Mouse (Mus musculus): Measurements from ENCODE around the gene Atp5f1. TPM values are rescaled to one million over a fixed set of nuclear protein-coding genes. Genes with fewer than 3 reads are reported as not detected.
"Not testable (repeated sequence)": the region's sequence is repeated elsewhere in the genome, so short reads cannot be mapped to it uniquely, and the experiment has no call there.

Atp5f1 gene
- polyA plus RNA-seq (2012; rRNA removed) = 303 and 309 TPM in 2 replicates

- H3K4me3 ChIP-seq (ENCODE audit: insufficient read depth, low read length) = peak within 1 kb of the TSS; percentile 94
- peak within 1 kb of the TSS; percentile 96 for H3K27ac ChIP-seq (ENCODE audit: insufficient read depth, low read length)
- no peak for TF ChIP-seq POLR2A (IDR thresholded peaks at IDR 0.05; ENCODE audit: extremely low read depth, insufficient read depth, low read length)
- TF ChIP-seq CTCF (IDR thresholded peaks at IDR 0.05; ENCODE audit: extremely low read depth, insufficient read depth, low read length) = no peak
- H3K4me1 ChIP-seq (ENCODE audit: control insufficient read depth, insufficient read depth, low read length) = peaks cover 6% of the 10 kb centered on the region; the same call in 1 of the 2 replicates
Measured at GRCm38 (mm10) chr3:105959999-105960398, at the start of gene Atp5f1. Gene Atp5f1, minus strand, starts transcription at chr3:105960099.

- not testable (repeated sequence) for H3K4me3 ChIP-seq (ENCODE audit: insufficient read depth, low read length); H3K27ac ChIP-seq (ENCODE audit: insufficient read depth, low read length); H3K4me1 ChIP-seq (ENCODE audit: control insufficient read depth, insufficient read depth, low read length)
Measured at GRCm38 (mm10) chr3:106003360-106003759, 43.5 kb upstream of the Atp5f1 start.

- TF ChIP-seq CTCF (IDR thresholded peaks at IDR 0.05; ENCODE audit: extremely low read depth, insufficient read depth, low read length) (no peak), POLR2A (IDR thresholded peaks at IDR 0.05; ENCODE audit: extremely low read depth, insufficient read depth, low read length) (no peak)
- Histone ChIP-seq H3K27ac (ENCODE audit: insufficient read depth, low read length) (no peak overlapping the region), H3K4me1 (ENCODE audit: control insufficient read depth, insufficient read depth, low read length) (no peaks in the 10 kb centered on the region)
Measured at GRCm38 (mm10) chr3:106001416-106002370, 41.8 kb upstream of the Atp5f1 start.

GRCm38 (mm10) chr3:106000707-106001375, 40.9 kb upstream of the Atp5f1 start:
- Histone ChIP-seq H3K27ac (ENCODE audit: insufficient read depth, low read length) (no peak overlapping the region), H3K4me3 (ENCODE audit: insufficient read depth, low read length) (peak overlapping the region; percentile 21), H3K4me1 (ENCODE audit: control insufficient read depth, insufficient read depth, low read length) (no peaks in the 10 kb centered on the region)
- TF ChIP-seq CTCF (IDR thresholded peaks at IDR 0.05; ENCODE audit: extremely low read depth, insufficient read depth, low read length) (no peak), POLR2A (IDR thresholded peaks at IDR 0.05; ENCODE audit: extremely low read depth, insufficient read depth, low read length) (no peak)

More at GRCm38 (mm10) chr3:106001416-106002370, 41.8 kb upstream of the Atp5f1 start:
- peak overlapping the region; percentile 21 for H3K4me3 ChIP-seq (ENCODE audit: insufficient read depth, low read length)

GRCm38 (mm10) chr3:105994730-105995129, 34.8 kb upstream of the Atp5f1 start:
- no peaks in the 10 kb centered on the region for H3K4me1 ChIP-seq (ENCODE audit: control insufficient read depth, insufficient read depth, low read length)
- no peak for TF ChIP-seq CTCF (IDR thresholded peaks at IDR 0.05; ENCODE audit: extremely low read depth, insufficient read depth, low read length)
- no peak for TF ChIP-seq POLR2A (IDR thresholded peaks at IDR 0.05; ENCODE audit: extremely low read depth, insufficient read depth, low read length)
- no peak overlapping the region for H3K27ac ChIP-seq (ENCODE audit: insufficient read depth, low read length)
- H3K4me3 ChIP-seq (ENCODE audit: insufficient read depth, low read length) = no peak overlapping the region

GRCm38 (mm10) chr3:105991653-105992283, 31.9 kb upstream of the Atp5f1 start:
- Histone ChIP-seq H3K27ac (ENCODE audit: insufficient read depth, low read length) (no peak overlapping the region), H3K4me1 (ENCODE audit: control insufficient read depth, insufficient read depth, low read length) (no peaks in the 10 kb centered on the region), H3K4me3 (ENCODE audit: insufficient read depth, low read length) (no peak overlapping the region)
- TF ChIP-seq POLR2A (IDR thresholded peaks at IDR 0.05; ENCODE audit: extremely low read depth, insufficient read depth, low read length) = no peak
- peak; percentile 13; the same call in 1 of the 2 replicates for TF ChIP-seq CTCF (IDR thresholded peaks at IDR 0.05; ENCODE audit: extremely low read depth, insufficient read depth, low read length)

- H3K4me3 ChIP-seq (ENCODE audit: insufficient read depth, low read length); H3K4me1 ChIP-seq (ENCODE audit: control insufficient read depth, insufficient read depth, low read length); H3K27ac ChIP-seq (ENCODE audit: insufficient read depth, low read length): not testable (repeated sequence)
Measured at GRCm38 (mm10) chr3:105989611-105990010, 29.7 kb upstream of the Atp5f1 start.

- H3K4me1 ChIP-seq (ENCODE audit: control insufficient read depth, insufficient read depth, low read length) = no peaks in the 10 kb centered on the region
- no peak overlapping the region for H3K27ac ChIP-seq (ENCODE audit: insufficient read depth, low read length)
- no peak for TF ChIP-seq CTCF (IDR thresholded peaks at IDR 0.05; ENCODE audit: extremely low read depth, insufficient read depth, low read length)
- TF ChIP-seq POLR2A (IDR thresholded peaks at IDR 0.05; ENCODE audit: extremely low read depth, insufficient read depth, low read length) = no peak
Measured at GRCm38 (mm10) chr3:105974174-105974573, 14.3 kb upstream of the Atp5f1 start.

GRCm38 (mm10) chr3:105973411-105973810, 13.5 kb upstream of the Atp5f1 start, which contains the start of gene Ovgp1:
Gene Ovgp1, plus strand, starts transcription at chr3:105973711.
- H3K4me1 ChIP-seq (ENCODE audit: control insufficient read depth, insufficient read depth, low read length) = no peaks in the 10 kb centered on the region
- no peak within 1 kb of the TSS for H3K4me3 ChIP-seq (ENCODE audit: insufficient read depth, low read length)
- no peak for TF ChIP-seq CTCF (IDR thresholded peaks at IDR 0.05; ENCODE audit: extremely low read depth, insufficient read depth, low read length)
- TF ChIP-seq POLR2A (IDR thresholded peaks at IDR 0.05; ENCODE audit: extremely low read depth, insufficient read depth, low read length) = no peak
- no peak within 1 kb of the TSS for H3K27ac ChIP-seq (ENCODE audit: insufficient read depth, low read length)

More at GRCm38 (mm10) chr3:105974174-105974573, 14.3 kb upstream of the Atp5f1 start:
- H3K4me3 ChIP-seq (ENCODE audit: insufficient read depth, low read length) = no peak overlapping the region

Data from cortical plate, adult 2 months (tissue).